In the genomic region with DNA sequence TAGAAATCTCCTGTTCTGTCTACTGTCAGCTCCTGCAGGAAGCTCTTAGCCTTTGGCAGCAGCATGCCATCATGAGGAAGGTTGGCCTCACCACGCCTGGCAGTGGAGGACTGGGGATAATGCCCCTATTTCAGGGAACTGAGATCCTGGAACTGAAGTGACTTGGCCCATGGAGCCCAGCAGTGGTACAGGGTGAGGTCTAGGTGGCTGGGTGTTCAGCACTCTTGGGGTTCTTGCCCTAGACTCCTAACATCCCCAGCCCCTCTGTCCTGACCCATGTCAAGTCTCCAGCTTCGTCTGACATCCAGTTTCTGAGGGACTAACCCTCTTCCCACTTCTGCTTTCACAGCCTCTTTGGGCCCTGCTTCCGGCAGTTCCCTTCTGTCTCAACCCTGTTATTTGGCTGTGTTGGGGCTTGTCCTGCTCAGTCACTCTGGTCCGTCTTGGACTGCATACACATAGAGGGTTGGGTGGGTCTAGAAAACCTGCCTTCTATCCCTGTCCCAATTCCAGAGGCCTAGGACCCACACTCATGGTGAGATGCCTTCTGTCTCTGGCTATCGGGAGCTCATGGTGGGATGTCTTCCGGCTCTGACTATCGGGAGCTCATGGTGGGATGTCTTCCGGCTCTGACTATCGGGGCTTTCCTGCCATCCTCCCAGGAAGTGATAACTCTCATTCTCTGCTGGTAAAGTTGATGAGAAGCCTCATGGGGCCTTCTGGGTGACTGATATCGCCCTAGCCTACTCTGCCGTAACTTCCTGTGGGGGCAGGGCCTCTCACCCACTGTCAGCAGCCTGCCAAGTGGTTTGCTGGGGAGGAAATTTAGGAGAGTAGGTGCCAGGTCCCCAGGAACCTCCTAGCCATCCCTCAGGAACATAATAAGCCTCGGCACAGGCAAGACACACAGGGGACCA, we compare ENCODE assay signal across 8 mouse cellular contexts. TPM values are rescaled to one million over a fixed set of nuclear protein-coding genes. Genes with fewer than 3 reads are reported as not detected.
DNase-seq lines count a peak whose midpoint lies in the region; ATAC-seq and TF ChIP-seq lines count a peak whose summit lies in the region.

No protein-coding gene starts in this region.

- 61% methylated on average over 12 of the region's 12 CpGs for WGBS in heart, embryonic 16.5 days

- no peak; the same call in 1 of the 2 replicates for ATAC-seq in heart, embryonic 16.5 days (replicated peaks; ENCODE audit: extremely low read depth, insufficient read depth, low FRiP score)

- H3K9me3 ChIP-seq in heart, embryonic 16.5 days (replicated peaks; ENCODE audit: control insufficient read depth, low read length): no peaks in the 10 kb centered on the region
- H3K9me3 ChIP-seq in megakaryocyte, embryonic 14.5 days: no peaks in the 10 kb centered on the region

- peak overlapping the region; percentile 18; the same call in 1 of the 2 replicates for H3K9ac ChIP-seq in heart, embryonic 16.5 days (ENCODE audit: low read length)

- no peak overlapping the region for H3K4me3 ChIP-seq in layer of hippocampus, adult 2 months
- peak overlapping the region; percentile 37 for H3K4me3 ChIP-seq in heart, embryonic 16.5 days (ENCODE audit: low read length)
- H3K4me3 ChIP-seq in megakaryocyte, embryonic 14.5 days (replicated peaks): peak overlapping the region; percentile 96

- intact Hi-C loops in gastrocnemius, postnatal 36 days (cut with DNase I): loop anchor here (5.0 kb wide), 1 partner anchor 85 kb away; the partner anchor contains the start of gene Kcnk4

- H3K4me2 ChIP-seq in heart, embryonic 16.5 days (ENCODE audit: low read depth, low read length): peak overlapping the region; percentile 27

- no peak for TF ChIP-seq CTCF in layer of hippocampus, adult 2 months (conservative IDR thresholded peaks at IDR 0.05)

- H3K27me3 ChIP-seq in heart, embryonic 16.5 days (ENCODE audit: control insufficient read depth, insufficient read depth, low read length): no peaks in the 10 kb centered on the region
- H3K27me3 ChIP-seq in megakaryocyte, embryonic 14.5 days (replicated peaks): no peaks in the 10 kb centered on the region

- peaks cover 25% of the 10 kb centered on the region for H3K36me3 ChIP-seq in heart, embryonic 16.5 days (ENCODE audit: control insufficient read depth, insufficient read depth)
- peaks cover 90% of the 10 kb centered on the region for H3K36me3 ChIP-seq in megakaryocyte, embryonic 14.5 days (replicated peaks; ENCODE audit: low read length)

- 0 out of 2 replicates have a peak overlapping the region, but pooled peaks have one; percentile 18 for H3K27ac ChIP-seq in layer of hippocampus, adult 2 months
- peak overlapping the region; percentile 65 for H3K27ac ChIP-seq in heart, embryonic 16.5 days (ENCODE audit: low read length)

- DNase-seq in layer of hippocampus, adult 2 months (ENCODE audit: low spot score in 2 of 2): no peak
- DNase-seq in layer of hippocampus, postnatal 14 days (ENCODE audit: low spot score in 2 of 2): no peak
- DNase-seq in thymus, postnatal 25 days: peak; percentile 66
- DNase-seq in MN1 (ENCODE audit: low spot score): no peak
- no peak for DNase-seq in adrenal gland, postnatal 25 days
- DNase-seq in gastrocnemius, postnatal 36 days: no peak

- H3K4me1 ChIP-seq in heart, embryonic 16.5 days (ENCODE audit: control insufficient read depth, insufficient read depth, low read length): peaks cover 6% of the 10 kb centered on the region; the same call in 1 of the 2 replicates
- peaks cover 86% of the 10 kb centered on the region for H3K4me1 ChIP-seq in megakaryocyte, embryonic 14.5 days

RNA-seq across cellular contexts. Expression of gene Fermt3, which starts 1.5 kb away (rescaled TPM):
- 1 to 10 TPM; 3.6 to 5.0 TPM for total RNA-seq in layer of hippocampus, adult 2 months (2021)
- total RNA-seq in layer of hippocampus, postnatal 14 days (2021): 1 to 10 TPM; 3.6 to 5.4 TPM
- polyA plus RNA-seq in heart, embryonic 16.5 days (2015; fragmentation: Nextera tagmentation; extraction: Ambion mirVana): 14.3 and 24.7 TPM in 2 replicates
- polyA plus RNA-seq in megakaryocyte, embryonic 14.5 days (2012; ENCODE audit: insufficient read depth, low replicate concordance): 5,058 and 7,219 TPM in 2 replicates
- 4.2 and 4.4 TPM in 2 replicates for total RNA-seq in adrenal gland, postnatal 25 days (2021)
- 1 to 10 TPM; 1.1 to 1.5 TPM for total RNA-seq in gastrocnemius, postnatal 36 days (2021)

RNA-seq across cellular contexts. Expression of gene Trpt1, which starts 21.9 kb away (rescaled TPM):
- total RNA-seq in layer of hippocampus, adult 2 months (2021): 10 to 100 TPM; 17.4 to 19.2 TPM
- total RNA-seq in layer of hippocampus, postnatal 14 days (2021): 10 to 100 TPM; 16.4 to 20.4 TPM
- 17.0 and 17.3 TPM in 2 replicates for polyA plus RNA-seq in heart, embryonic 16.5 days (2015; fragmentation: Nextera tagmentation; extraction: Ambion mirVana)
- polyA plus RNA-seq in megakaryocyte, embryonic 14.5 days (2012; ENCODE audit: insufficient read depth, low replicate concordance): 0.57 TPM in 1 of 2 replicates, not detected in the other
- total RNA-seq in adrenal gland, postnatal 25 days (2021): 15.9 and 19.5 TPM in 2 replicates
- total RNA-seq in gastrocnemius, postnatal 36 days (2021): 10 to 100 TPM; 21.0 to 23.2 TPM

RNA-seq across cellular contexts. Expression of gene Nudt22, which starts 21.9 kb away (rescaled TPM):
- 10 to 100 TPM; 13.2 to 15.5 TPM for total RNA-seq in layer of hippocampus, adult 2 months (2021)
- 10 to 100 TPM; 10.9 to 11.9 TPM for total RNA-seq in layer of hippocampus, postnatal 14 days (2021)
- 34.1 and 36.6 TPM in 2 replicates for polyA plus RNA-seq in heart, embryonic 16.5 days (2015; fragmentation: Nextera tagmentation; extraction: Ambion mirVana)
- 6.7 and 9.1 TPM in 2 replicates for polyA plus RNA-seq in megakaryocyte, embryonic 14.5 days (2012; ENCODE audit: insufficient read depth, low replicate concordance)
- 35.9 and 50.6 TPM in 2 replicates for total RNA-seq in adrenal gland, postnatal 25 days (2021)
- 10 to 100 TPM; 11.4 to 16.5 TPM for total RNA-seq in gastrocnemius, postnatal 36 days (2021)

RNA-seq across cellular contexts. Expression of gene Stip1, which starts 22.0 kb away (rescaled TPM):
- total RNA-seq in layer of hippocampus, adult 2 months (2021): 100 to 1,000 TPM; 179 to 195 TPM
- 100 to 1,000 TPM; 136 to 159 TPM for total RNA-seq in layer of hippocampus, postnatal 14 days (2021)
- 195 and 202 TPM in 2 replicates for polyA plus RNA-seq in heart, embryonic 16.5 days (2015; fragmentation: Nextera tagmentation; extraction: Ambion mirVana)
- polyA plus RNA-seq in megakaryocyte, embryonic 14.5 days (2012; ENCODE audit: insufficient read depth, low replicate concordance): 29.9 and 116 TPM in 2 replicates
- total RNA-seq in adrenal gland, postnatal 25 days (2021): 158 and 239 TPM in 2 replicates
- 10 to 100 TPM; 80.7 to 91.9 TPM for total RNA-seq in gastrocnemius, postnatal 36 days (2021)

RNA-seq across cellular contexts. Expression of gene Dnajc4, which starts 25.4 kb away (rescaled TPM):
- total RNA-seq in layer of hippocampus, adult 2 months (2021): 10 to 100 TPM; 26.1 to 27.6 TPM
- 10 to 100 TPM; 18.7 to 24.2 TPM for total RNA-seq in layer of hippocampus, postnatal 14 days (2021)
- polyA plus RNA-seq in heart, embryonic 16.5 days (2015; fragmentation: Nextera tagmentation; extraction: Ambion mirVana): 40.3 and 44.1 TPM in 2 replicates
- polyA plus RNA-seq in megakaryocyte, embryonic 14.5 days (2012; ENCODE audit: insufficient read depth, low replicate concordance): 19.1 and 20.6 TPM in 2 replicates
- 46.9 and 50.3 TPM in 2 replicates for total RNA-seq in adrenal gland, postnatal 25 days (2021)
- 10 to 100 TPM; 31.1 to 36.4 TPM for total RNA-seq in gastrocnemius, postnatal 36 days (2021)
